Mouse (Mus musculus) hindbrain, embryonic 11.5 days (tissue): ENCODE measurements at regions not wholly inside any gene's neighbourhood (a gene's known extent, or its start where the extent isn't known, plus 50 kb on each side); places are given as distances from the start of the nearest gene placed in this dataset.
"Not testable (repeated sequence)": the region's sequence is repeated elsewhere in the genome, so short reads cannot be mapped to it uniquely, and the experiment has no call there.

ENCODE experiments used
- ATAC-seq: fragments of 200-750 bp; cut with Nextera tagmentation; 2 replicates; pipeline ENCODE4 v1.8.0; 2017; ENCODE audit warnings: mild to moderate bottlenecking, moderate TSS enrichment, moderate library complexity; ENCODE audit not compliant: low FRiP score
- DNase-seq: peaks from one replicate; pipeline ENCODE4 v3.0.0-alpha.2; 2015; ENCODE audit warnings: low spot score
- H3K27ac ChIP-seq: fragments of 300-500 bp; sonication (generic); 2 replicates; pipeline ENCODE4 v1.5.1; 2014; ENCODE audit warnings: mild to moderate bottlenecking, low read depth, low read length
- H3K27me3 ChIP-seq: fragments of 300-500 bp; sonication (generic); 2 replicates; pipeline ENCODE4 v1.6.1; 2014; ENCODE audit warnings: mild to moderate bottlenecking, low read length, moderate library complexity, mixed read lengths; ENCODE audit not compliant: control insufficient read depth, insufficient read depth
- H3K36me3 ChIP-seq: fragments of 300-500 bp; sonication (generic); 2 replicates; pipeline ENCODE4 v1.6.1; 2014; ENCODE audit warnings: mild to moderate bottlenecking, low read length, moderate library complexity, mixed read lengths; ENCODE audit not compliant: control insufficient read depth, insufficient read depth
- H3K4me1 ChIP-seq: fragments of 300-500 bp; sonication (generic); replicated peaks from 2 replicates; pipeline ENCODE4 v1.6.1; 2014; ENCODE audit warnings: low read length, mixed read lengths; ENCODE audit not compliant: control insufficient read depth, insufficient read depth
- H3K4me2 ChIP-seq: fragments of 300-500 bp; sonication (generic); replicated peaks from 2 replicates; pipeline ENCODE4 v1.6.1; 2014; ENCODE audit warnings: mild to moderate bottlenecking, low read depth, low read length
- H3K4me3 ChIP-seq: fragments of 300-500 bp; sonication (generic); 2 replicates; pipeline ENCODE4 v1.5.1; 2014; ENCODE audit warnings: low read depth, low read length
- H3K9ac ChIP-seq: fragments of 300-500 bp; sonication (generic); 2 replicates; pipeline ENCODE4 v1.6.1; 2014; ENCODE audit warnings: low read depth, low read length
- H3K9me3 ChIP-seq: fragments of 300-500 bp; sonication (generic); 2 replicates; pipeline ENCODE4 v1.6.1; 2016; ENCODE audit warnings: low read length; ENCODE audit not compliant: control insufficient read depth
- WGBS: fragments of 180-500 bp; shearing (Covaris S2); extraction: QIAGEN DNeasy Blood & Tissue Kit; methylation state at CpG from one replicate; pipeline ENCODE4 v1.1.7; 2014; 5-methylcytosine and 5-hydroxymethylcytosine counted together

- H3K36me3 ChIP-seq, result no peaks in the 10 kb centered on the region
- H3K27ac ChIP-seq, result no peak overlapping the region
- H3K4me1 ChIP-seq, result no peaks in the 10 kb centered on the region
- no peak overlapping the region for H3K4me3 ChIP-seq
- peak; percentile 55; the same call in 1 of the 2 replicates for ATAC-seq
- H3K27me3 ChIP-seq, result no peaks in the 10 kb centered on the region
- no peak for DNase-seq
- no peak overlapping the region for H3K9ac ChIP-seq
- H3K4me2 ChIP-seq, result no peak overlapping the region
- no peaks in the 10 kb centered on the region for H3K9me3 ChIP-seq
Measured at GRCm38 (mm10) chr14:87775332-87775890, 359.0 kb downstream of the Tdrd3 start.

- H3K27ac ChIP-seq, result no peak overlapping the region
- ATAC-seq, result no peak
- WGBS, result 94% methylated on average over 1 of the region's 1 CpGs
Measured at GRCm38 (mm10) chr14:87799803-87800202, 383.4 kb downstream of the Tdrd3 start.

GRCm38 (mm10) chr14:87809664-87810063 lies 393.2 kb downstream of the Tdrd3 start:
- not testable (repeated sequence) for H3K36me3 ChIP-seq, H3K4me3 ChIP-seq, H3K4me2 ChIP-seq, H3K9ac ChIP-seq, H3K9me3 ChIP-seq, DNase-seq, H3K27ac ChIP-seq, H3K27me3 ChIP-seq, ATAC-seq, H3K4me1 ChIP-seq
- 93% methylated on average over 15 of the region's 15 CpGs for WGBS

More at GRCm38 (mm10) chr14:87799803-87800202, 383.4 kb downstream of the Tdrd3 start:
- no peak overlapping the region for H3K9ac ChIP-seq
- DNase-seq, result no peak
- no peak overlapping the region for H3K4me2 ChIP-seq
- H3K9me3 ChIP-seq, result no peaks in the 10 kb centered on the region
- no peak overlapping the region for H3K4me3 ChIP-seq
- H3K27me3 ChIP-seq, result no peaks in the 10 kb centered on the region
- H3K4me1 ChIP-seq, result no peaks in the 10 kb centered on the region
- no peaks in the 10 kb centered on the region for H3K36me3 ChIP-seq

GRCm38 (mm10) chr14:87844120-87844519 lies 427.7 kb downstream of the Tdrd3 start:
- H3K36me3 ChIP-seq, result no peaks in the 10 kb centered on the region
- ATAC-seq, result peak; percentile 47; the same call in 1 of the 2 replicates
- no peaks in the 10 kb centered on the region for H3K9me3 ChIP-seq
- H3K4me2 ChIP-seq, result no peak overlapping the region
- DNase-seq, result no peak
- no peaks in the 10 kb centered on the region for H3K27me3 ChIP-seq
- no peak overlapping the region for H3K9ac ChIP-seq
- H3K27ac ChIP-seq, result no peak overlapping the region
- 82% methylated on average over 2 of the region's 2 CpGs for WGBS
- H3K4me3 ChIP-seq, result no peak overlapping the region
- no peaks in the 10 kb centered on the region for H3K4me1 ChIP-seq

- Histone ChIP-seq H3K27ac (no peak overlapping the region), H3K36me3 (no peaks in the 10 kb centered on the region), H3K4me1 (no peaks in the 10 kb centered on the region), H3K27me3 (no peaks in the 10 kb centered on the region), H3K9me3 (no peaks in the 10 kb centered on the region), H3K4me2 (no peak overlapping the region), H3K9ac (no peak overlapping the region), H3K4me3 (no peak overlapping the region)
- WGBS, result 90% methylated on average over 3 of the region's 3 CpGs
- DNase-seq (no peak), ATAC-seq (no peak)
Measured at GRCm38 (mm10) chr14:87861486-87861885, 445.0 kb downstream of the Tdrd3 start.

- 84% methylated on average over 9 of the region's 9 CpGs for WGBS
- no peaks in the 10 kb centered on the region for H3K9me3 ChIP-seq
Measured at GRCm38 (mm10) chr14:87864388-87865215, 448.2 kb downstream of the Tdrd3 start.

GRCm38 (mm10) chr14:87865216-87866202 lies 449.1 kb downstream of the Tdrd3 start:
- no peaks in the 10 kb centered on the region for H3K27me3 ChIP-seq
- no peak overlapping the region for H3K4me2 ChIP-seq
- DNase-seq (peak; percentile 17), ATAC-seq (peak; percentile 46)
- H3K4me3 ChIP-seq, result no peak overlapping the region
- no peaks in the 10 kb centered on the region for H3K36me3 ChIP-seq
- no peak overlapping the region for H3K9ac ChIP-seq
- no peaks in the 10 kb centered on the region for H3K9me3 ChIP-seq
- H3K27ac ChIP-seq, result no peak overlapping the region
- WGBS, result 50% methylated on average over 14 of the region's 14 CpGs
- no peaks in the 10 kb centered on the region for H3K4me1 ChIP-seq

More at GRCm38 (mm10) chr14:87864388-87865215, 448.2 kb downstream of the Tdrd3 start:
- H3K9ac ChIP-seq, result no peak overlapping the region
- no peak overlapping the region for H3K27ac ChIP-seq
- ATAC-seq (peak; percentile 67), DNase-seq (peak; percentile 1)
- H3K27me3 ChIP-seq, result no peaks in the 10 kb centered on the region
- H3K4me1 ChIP-seq, result no peaks in the 10 kb centered on the region
- no peak overlapping the region for H3K4me3 ChIP-seq
- no peaks in the 10 kb centered on the region for H3K36me3 ChIP-seq
- H3K4me2 ChIP-seq, result no peak overlapping the region

- WGBS, result 89% methylated on average over 3 of the region's 3 CpGs
- Histone ChIP-seq H3K27me3 (no peaks in the 10 kb centered on the region), H3K4me2 (no peak overlapping the region), H3K36me3 (no peaks in the 10 kb centered on the region), H3K9ac (no peak overlapping the region), H3K4me1 (no peaks in the 10 kb centered on the region), H3K9me3 (no peaks in the 10 kb centered on the region), H3K4me3 (no peak overlapping the region), H3K27ac (no peak overlapping the region)
- ATAC-seq (no peak), DNase-seq (no peak)
Measured at GRCm38 (mm10) chr14:87901784-87902183, 485.3 kb downstream of the Tdrd3 start.
